Mouse (Mus musculus) small intestine, adult 2 months (tissue): ENCODE measurements around the gene Slx4ip.

ENCODE experiments used
- CTCF ChIP-seq: fragments of 200-500 bp; IDR thresholded peaks from 2 replicates; pipeline ENCODE4 v1.5.1; 2012; ENCODE audit warnings: low read depth, mild to moderate bottlenecking, control low read depth, inconsistent platforms, low read length, moderate library complexity, mixed read lengths; ENCODE audit not compliant: insufficient replicate concordance, insufficient read length; ENCODE audit errors: extremely low read depth
- POLR2A ChIP-seq: fragments of 200-500 bp; IDR thresholded peaks from 2 replicates; pipeline ENCODE4 v1.6.1; 2012; ENCODE audit warnings: low read depth, mild to moderate bottlenecking, control low read depth, inconsistent platforms, low read length, moderate library complexity

DNA sequence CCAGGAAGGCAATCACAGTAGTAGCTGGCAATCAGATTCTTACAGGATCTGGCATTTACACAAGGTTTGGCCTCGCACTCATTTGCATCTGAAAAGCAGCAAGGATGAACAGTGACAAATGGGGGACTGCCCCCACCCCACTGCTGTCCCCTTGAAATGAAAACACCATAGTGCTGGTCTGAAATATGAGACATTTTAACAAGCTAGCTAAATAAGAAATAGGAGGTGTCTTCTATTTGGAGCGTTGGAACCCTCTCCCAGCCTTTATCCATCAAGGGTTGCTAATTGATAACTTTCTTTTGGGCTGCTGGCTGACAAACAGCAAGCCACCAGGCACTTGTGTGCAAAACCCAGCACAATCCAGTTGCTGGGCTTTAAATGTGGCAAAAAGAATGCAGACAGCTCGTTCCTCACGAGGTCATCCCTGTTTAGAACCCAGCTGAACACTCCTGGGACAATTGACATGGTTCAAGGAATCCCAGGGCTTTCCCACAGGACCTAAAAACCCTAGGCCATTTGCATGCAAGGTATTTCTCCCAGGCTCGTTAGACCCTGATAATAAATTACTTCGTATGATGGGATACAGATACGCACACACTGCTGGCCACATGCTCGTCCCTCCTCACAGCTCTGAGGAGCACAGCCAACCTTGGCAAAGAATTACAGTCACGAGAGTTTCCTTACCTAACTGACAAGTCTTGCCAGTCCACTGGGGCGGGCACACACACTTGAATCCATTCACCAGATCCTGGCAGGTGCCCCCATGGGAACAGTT is 201.7 kb downstream of the Slx4ip start:
- TF ChIP-seq POLR2A (no peak), CTCF (no peak)
